Mouse (Mus musculus) spleen, adult 18-20 months (tissue): ENCODE data around the gene Ccnk.

Experiments used
- DNase-seq, 2 experiments: peaks; one replicate each; pipeline ENCODE4 v3.0.0; 2022; ENCODE audit warnings: mixed read lengths in 2 of 2

The Ccnk gene

DNA sequence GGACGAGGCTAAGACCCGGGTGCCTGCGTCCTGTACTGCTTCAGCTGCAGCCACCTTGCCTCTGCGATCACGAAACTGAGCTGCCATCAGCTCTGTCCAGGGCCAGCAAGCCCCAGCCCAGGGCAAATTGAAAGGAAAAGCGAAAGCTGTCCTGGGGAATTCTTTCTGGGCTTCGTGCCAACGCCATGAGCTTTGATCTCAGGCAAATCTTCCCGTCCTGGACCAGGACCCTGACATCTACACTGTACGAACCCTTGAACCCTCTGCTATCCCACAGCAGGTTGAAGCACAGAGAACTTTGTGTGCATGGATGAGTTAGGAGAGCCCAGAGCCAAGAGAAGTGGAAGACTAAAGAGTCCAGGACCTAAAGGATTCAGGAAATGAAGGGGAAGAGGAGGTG, 70.1 kb downstream of the Ccnk start:
- peak in 1 of 2 experiments; percentile 15 for DNase-seq

DNA sequence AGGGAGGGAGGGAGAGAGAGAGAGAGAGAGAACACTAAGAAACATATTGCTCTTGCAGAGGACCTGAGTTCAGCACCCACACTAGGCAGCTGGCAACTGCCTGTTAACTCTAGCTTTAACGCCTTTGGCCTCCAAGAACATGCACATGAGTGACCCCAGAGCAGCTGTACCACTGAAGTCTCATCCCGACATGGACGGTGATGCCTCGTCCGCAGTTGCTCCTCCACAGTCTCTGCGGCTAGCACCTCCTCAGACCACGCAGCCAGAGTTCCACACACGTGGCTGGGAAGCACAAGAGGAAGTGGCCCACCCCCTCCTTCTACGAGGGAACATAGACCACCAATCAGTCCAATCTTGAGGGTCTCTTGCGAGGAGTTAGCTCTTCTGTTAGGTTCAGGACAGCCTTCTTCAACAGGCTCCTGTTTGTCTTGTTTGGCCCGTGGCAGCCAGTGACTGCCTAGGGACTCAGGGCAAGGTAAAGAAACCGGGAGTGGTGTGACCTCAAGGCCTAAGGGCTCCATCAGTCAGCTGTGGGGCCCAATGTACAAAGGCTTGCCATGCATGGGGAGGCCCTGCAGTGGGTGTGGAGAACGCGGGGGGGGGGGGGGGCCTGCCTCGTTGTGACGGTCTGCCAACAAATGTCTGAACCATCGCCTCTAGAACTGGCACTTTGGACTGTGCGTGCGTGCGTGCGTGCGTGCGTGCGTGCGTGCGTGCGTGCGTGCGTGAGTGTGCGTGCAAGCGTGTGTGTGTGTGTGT, 71.8 kb downstream of the Ccnk start:
- no peak for DNase-seq

GRCm38 (mm10) chr12:108251825-108252542, 72.6 kb downstream of the Ccnk start:
- no peak for DNase-seq
